Mouse (Mus musculus) spleen, adult 2 months (tissue): ENCODE data around the gene Gm7030.
A peak's percentile ranks its signal among the peaks of the same experiment; 100 is the strongest.
"Not testable (repeated sequence)": the region's sequence is repeated elsewhere in the genome, so short reads cannot be mapped to it uniquely, and the experiment has no call there.

Experiments
- CTCF ChIP-seq: fragments of 200-500 bp; IDR thresholded peaks from 2 replicates; pipeline ENCODE4 v1.5.1; 2011; ENCODE audit warnings: mild to moderate bottlenecking, inconsistent platforms; ENCODE audit not compliant: insufficient read depth, insufficient read length, insufficient replicate concordance; ENCODE audit errors: extremely low read depth
- POLR2A ChIP-seq: fragments of 200-500 bp; IDR thresholded peaks from 2 replicates; pipeline ENCODE4 v1.6.1; 2011; ENCODE audit warnings: low read depth, low read length, inconsistent platforms

DNA sequence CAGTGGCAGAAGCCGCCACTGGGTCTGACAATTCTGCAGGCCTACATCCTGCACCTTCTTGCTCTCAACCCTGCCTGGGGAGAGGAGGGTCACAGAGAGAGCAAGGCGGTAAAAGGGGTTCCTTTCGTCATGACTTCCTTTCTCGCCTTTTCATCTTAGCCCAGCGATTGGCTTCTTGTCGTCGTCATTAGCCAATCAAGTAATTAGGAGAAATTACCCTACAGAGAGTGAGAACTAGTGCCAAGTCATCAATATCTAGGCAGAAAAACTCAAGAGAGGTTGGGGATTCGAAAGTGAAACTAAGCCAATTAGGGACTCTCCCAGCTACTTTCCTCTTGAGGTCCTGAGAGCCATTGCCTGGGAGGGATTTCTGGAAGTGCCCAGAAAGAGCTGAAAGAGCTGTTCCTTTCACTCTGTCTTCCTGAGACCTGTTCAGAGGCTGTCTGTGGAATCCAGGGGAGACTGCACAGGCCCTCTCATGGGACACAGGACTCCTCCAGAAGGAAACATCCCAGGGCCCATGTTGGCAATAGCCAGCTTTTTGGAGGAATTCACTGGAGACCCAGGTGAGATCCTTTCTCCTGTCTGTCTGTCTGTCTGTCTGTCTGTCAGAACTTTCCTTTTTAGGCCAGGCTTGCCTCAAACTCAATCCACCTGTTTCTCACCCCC lies 7.7 kb downstream of the Gm7030 start, which contains the start of gene Gm19684:
- TF ChIP-seq CTCF: not testable (repeated sequence)
- peak; percentile 98 for TF ChIP-seq POLR2A
